Mouse (Mus musculus): Measurements from ENCODE around the gene Cir1. TPM values are rescaled to one million over a fixed set of nuclear protein-coding genes. Genes with fewer than 3 reads are reported as not detected.
A peak's percentile ranks its signal among the peaks of the same experiment; 100 is the strongest.

The Cir1 gene
- total and polyA plus RNA-seq, 2 experiments from 2014 or later: 3.3 to 25.2 TPM

DNA sequence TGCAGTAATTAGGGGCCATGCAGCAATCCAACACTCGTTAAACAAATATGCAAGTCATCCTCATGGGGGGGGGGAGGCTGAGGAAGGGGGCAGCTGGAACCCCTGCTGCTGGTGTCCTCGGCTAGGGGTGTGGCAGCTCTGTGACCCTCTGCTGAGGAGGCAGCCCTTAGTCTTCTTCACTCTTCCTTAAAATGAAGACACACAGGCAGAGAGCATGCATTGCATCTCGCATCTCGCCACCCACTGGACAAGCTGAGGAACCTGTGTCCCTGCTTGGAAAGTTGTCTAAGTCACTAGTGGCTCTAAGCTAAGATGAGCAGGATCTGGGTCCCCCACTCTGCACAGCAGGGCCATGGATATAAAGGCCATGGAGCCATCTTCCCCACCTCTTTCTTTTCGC, 46.5 kb downstream of the Cir1 start:
- WGBS: 10% methylated on average over 5 of the region's 5 CpGs
- TF ChIP-seq CTCF (IDR thresholded peaks at IDR 0.05; ENCODE audit: low read depth): peak; percentile 53
- ATAC-seq (no peak), DNase-seq (ENCODE audit: low spot score) (peak; percentile 38)
- H3K4me3 ChIP-seq (ENCODE audit: low read length): no peak overlapping the region
- no peak overlapping the region for H3K27ac ChIP-seq
- H3K4me1 ChIP-seq (ENCODE audit: insufficient read depth, low read length): peaks cover 10% of the 10 kb centered on the region; the same call in 1 of the 2 replicates
- H3K27me3 ChIP-seq (ENCODE audit: insufficient read depth, low read length): peaks cover 69% of the 10 kb centered on the region
- H3K9me3 ChIP-seq (ENCODE audit: low read length): 0 out of 2 replicates have a peak, but pooled peaks cover 2% of the 10 kb centered on the region
- no peak overlapping the region for H3K9ac ChIP-seq (replicated peaks; ENCODE audit: low read length)
- H3K4me2 ChIP-seq (ENCODE audit: low read depth, low read length): no peak overlapping the region
- H3K36me3 ChIP-seq (ENCODE audit: insufficient read depth, low read length): no peaks in the 10 kb centered on the region

GRCm38 (mm10) chr2:73264611-73265195, 47.8 kb downstream of the Cir1 start:
- Histone ChIP-seq H3K4me1 (ENCODE audit: insufficient read depth, low read length) (peaks cover 10% of the 10 kb centered on the region; the same call in 1 of the 2 replicates), H3K4me3 (ENCODE audit: low read length) (peak overlapping the region; percentile 34; the same call in 1 of the 2 replicates), H3K27me3 (ENCODE audit: insufficient read depth, low read length) (peaks cover 61% of the 10 kb centered on the region), H3K9me3 (ENCODE audit: low read length) (0 out of 2 replicates have a peak, but pooled peaks cover 2% of the 10 kb centered on the region), H3K4me2 (ENCODE audit: low read depth, low read length) (peak overlapping the region; percentile 60), H3K27ac (no peak overlapping the region), H3K36me3 (ENCODE audit: insufficient read depth, low read length) (no peaks in the 10 kb centered on the region), H3K9ac (replicated peaks; ENCODE audit: low read length) (no peak overlapping the region)
- DNase-seq (ENCODE audit: low spot score) (peak; percentile 8), ATAC-seq (0 out of 2 replicates have a peak, but pooled peaks have one; percentile 12)
- WGBS: 5% methylated on average over 11 of the region's 11 CpGs
- TF ChIP-seq CTCF (IDR thresholded peaks at IDR 0.05; ENCODE audit: low read depth): no peak

DNA sequence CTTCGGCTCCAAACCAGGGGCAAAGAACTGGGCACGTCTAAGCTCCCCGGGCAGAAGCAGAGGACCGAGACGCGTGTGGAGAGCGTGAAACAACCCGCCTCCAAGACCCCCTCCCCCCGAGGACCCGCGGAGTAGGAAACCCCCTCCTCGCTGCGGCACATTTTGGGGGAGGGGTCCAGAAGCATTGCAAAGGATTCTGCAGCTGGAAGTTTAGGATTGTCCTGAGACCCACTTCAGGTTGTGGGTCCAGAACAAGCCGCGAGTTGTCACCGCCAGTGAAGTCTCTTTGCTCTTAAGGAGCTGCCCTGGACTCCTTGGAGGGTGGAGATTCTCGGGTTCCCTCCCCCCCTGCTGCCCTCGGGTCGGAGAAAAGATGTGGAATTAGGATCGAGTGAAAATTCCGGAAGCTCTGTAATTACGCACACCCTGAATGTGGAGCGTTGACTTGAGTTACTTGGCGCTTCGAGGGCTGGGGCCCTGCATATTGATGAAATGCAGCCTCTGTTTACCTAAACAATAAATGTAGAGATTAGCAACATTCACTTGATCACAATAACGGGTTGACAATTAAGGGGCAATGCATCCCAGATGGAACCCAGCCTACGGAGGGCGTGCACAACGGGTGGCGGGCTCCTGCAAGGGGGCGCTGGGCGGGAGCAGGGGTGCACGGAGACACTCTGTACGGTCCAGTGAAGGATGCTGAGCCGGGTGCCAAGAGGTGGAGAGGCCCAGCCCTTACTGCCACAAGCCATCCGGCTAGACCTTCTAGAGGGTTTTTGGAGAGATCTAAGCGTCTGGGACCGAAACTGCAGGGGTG, 48.5 kb downstream of the Cir1 start:
- 0 out of 2 replicates have a peak, but pooled peaks cover 2% of the 10 kb centered on the region for H3K9me3 ChIP-seq (ENCODE audit: low read length)
- H3K4me2 ChIP-seq (ENCODE audit: low read depth, low read length): peak overlapping the region; percentile 60
- H3K4me1 ChIP-seq (ENCODE audit: insufficient read depth, low read length): peaks cover 10% of the 10 kb centered on the region; the same call in 1 of the 2 replicates
- peak overlapping the region; percentile 34 for H3K4me3 ChIP-seq (ENCODE audit: low read length)
- 2% methylated on average over 38 of the region's 38 CpGs for WGBS
- no peak overlapping the region for H3K9ac ChIP-seq (replicated peaks; ENCODE audit: low read length)
- H3K27ac ChIP-seq: no peak overlapping the region
- H3K27me3 ChIP-seq (ENCODE audit: insufficient read depth, low read length): peaks cover 58% of the 10 kb centered on the region
- H3K36me3 ChIP-seq (ENCODE audit: insufficient read depth, low read length): no peaks in the 10 kb centered on the region
- 0 out of 2 replicates have a peak, but pooled peaks have one; percentile 5 for ATAC-seq
- DNase-seq (ENCODE audit: low spot score): peak; percentile 13
- TF ChIP-seq CTCF (IDR thresholded peaks at IDR 0.05; ENCODE audit: low read depth): no peak

- H3K27me3 ChIP-seq (ENCODE audit: insufficient read depth, low read length): peaks cover 54% of the 10 kb centered on the region
- peak; percentile 8 for DNase-seq (ENCODE audit: low spot score)
These were observed 49.2 kb downstream of the Cir1 start for GRCm38 (mm10) chr2:73263172-73263765.

DNA sequence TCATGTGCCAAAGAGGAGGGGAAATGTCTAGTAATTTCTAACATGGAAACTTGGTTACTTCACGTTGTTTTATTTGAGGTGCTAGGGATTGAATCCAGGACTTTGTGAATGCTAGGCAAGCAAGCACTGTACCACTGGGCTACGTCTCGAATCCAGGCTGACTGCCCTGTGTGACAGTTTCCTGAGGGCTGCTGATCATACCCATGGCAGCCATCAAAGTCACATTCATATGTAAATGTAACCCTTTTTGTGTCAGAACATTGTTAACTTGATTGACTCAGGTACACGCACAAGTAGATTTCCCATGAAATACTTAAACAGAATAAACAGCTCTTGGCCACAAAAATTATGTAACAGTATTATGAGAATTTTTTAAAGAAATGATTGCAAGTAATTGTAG, 63.8 kb downstream of the Cir1 start:
- no peak overlapping the region for H3K9ac ChIP-seq (replicated peaks; ENCODE audit: low read length)
- no peaks in the 10 kb centered on the region for H3K4me1 ChIP-seq (ENCODE audit: insufficient read depth, low read length)
- no peak overlapping the region for H3K4me2 ChIP-seq (ENCODE audit: low read depth, low read length)
- no peak for ATAC-seq
- DNase-seq (ENCODE audit: low spot score): no peak
- no peak overlapping the region for H3K4me3 ChIP-seq (ENCODE audit: low read length)
- H3K27ac ChIP-seq: no peak overlapping the region
- H3K27me3 ChIP-seq (ENCODE audit: insufficient read depth, low read length): no peaks in the 10 kb centered on the region
- H3K36me3 ChIP-seq (ENCODE audit: insufficient read depth, low read length): no peaks in the 10 kb centered on the region
- H3K9me3 ChIP-seq (ENCODE audit: low read length): no peaks in the 10 kb centered on the region
- WGBS: 45% methylated on average over 4 of the region's 4 CpGs
- TF ChIP-seq CTCF (IDR thresholded peaks at IDR 0.05; ENCODE audit: low read depth): no peak

More at GRCm38 (mm10) chr2:73263172-73263765, 49.2 kb downstream of the Cir1 start:
- Histone ChIP-seq H3K4me2 (ENCODE audit: low read depth, low read length) (peak overlapping the region; percentile 60), H3K27ac (no peak overlapping the region), H3K4me3 (ENCODE audit: low read length) (peak overlapping the region; percentile 34), H3K36me3 (ENCODE audit: insufficient read depth, low read length) (no peaks in the 10 kb centered on the region), H3K9ac (replicated peaks; ENCODE audit: low read length) (no peak overlapping the region), H3K4me1 (ENCODE audit: insufficient read depth, low read length) (peaks cover 10% of the 10 kb centered on the region; the same call in 1 of the 2 replicates), H3K9me3 (ENCODE audit: low read length) (0 out of 2 replicates have a peak, but pooled peaks cover 2% of the 10 kb centered on the region)
- 9% methylated on average over 16 of the region's 16 CpGs for WGBS
- TF ChIP-seq CTCF (IDR thresholded peaks at IDR 0.05; ENCODE audit: low read depth): no peak
- no peak for ATAC-seq

- 85% methylated on average over 4 of the region's 4 CpGs for WGBS
- no peaks in the 10 kb centered on the region for H3K4me1 ChIP-seq (ENCODE audit: insufficient read depth, low read length)
- H3K9ac ChIP-seq (replicated peaks; ENCODE audit: low read length): no peak overlapping the region
- DNase-seq (ENCODE audit: low spot score) (no peak), ATAC-seq (no peak)
- H3K9me3 ChIP-seq (ENCODE audit: low read length): no peaks in the 10 kb centered on the region
- H3K4me3 ChIP-seq (ENCODE audit: low read length): no peak overlapping the region
- H3K27ac ChIP-seq: no peak overlapping the region
- no peak overlapping the region for H3K4me2 ChIP-seq (ENCODE audit: low read depth, low read length)
- H3K27me3 ChIP-seq (ENCODE audit: insufficient read depth, low read length): no peaks in the 10 kb centered on the region
- no peak for TF ChIP-seq CTCF (IDR thresholded peaks at IDR 0.05; ENCODE audit: low read depth)
- H3K36me3 ChIP-seq (ENCODE audit: insufficient read depth, low read length): no peaks in the 10 kb centered on the region
These were observed 71.2 kb downstream of the Cir1 start for GRCm38 (mm10) chr2:73241299-73241698.

Other genes with a start within 250 kb of the Cir1 start
- gene Ola1, start 93.8 kb downstream of the Cir1 start, total RNA-seq (2014; rRNA removed): 39.7 and 49.9 TPM in 2 replicates
- 102 and 105 TPM in 2 replicates for gene Ola1, start 93.8 kb downstream of the Cir1 start, polyA plus RNA-seq (2015; fragmentation: Nextera tagmentation; extraction: Ambion mirVana)
- gene Sp9, start 40.8 kb downstream of the Cir1 start, total RNA-seq (2014; rRNA removed): 1.7 and 3.8 TPM in 2 replicates
- gene Sp9, start 40.8 kb downstream of the Cir1 start, polyA plus RNA-seq (2015; fragmentation: Nextera tagmentation; extraction: Ambion mirVana): 0.49 and 0.63 TPM in 2 replicates
- gene Scrn3, start 100 bp downstream of the Cir1 start, total RNA-seq (2014; rRNA removed): 2.9 and 3.1 TPM in 2 replicates
- 6.2 and 7.1 TPM in 2 replicates for gene Scrn3, start 100 bp downstream of the Cir1 start, polyA plus RNA-seq (2015; fragmentation: Nextera tagmentation; extraction: Ambion mirVana)
- 15.2 and 18.8 TPM in 2 replicates for gene Gpr155, start 73.9 kb upstream of the Cir1 start, total RNA-seq (2014; rRNA removed)
- 11.3 and 12.0 TPM in 2 replicates for gene Gpr155, start 73.9 kb upstream of the Cir1 start, polyA plus RNA-seq (2015; fragmentation: Nextera tagmentation; extraction: Ambion mirVana)
- gene Wipf1, start 217.0 kb upstream of the Cir1 start, total RNA-seq (2014; rRNA removed): 2.4 and 3.0 TPM in 2 replicates
- gene Wipf1, start 217.0 kb upstream of the Cir1 start, polyA plus RNA-seq (2015; fragmentation: Nextera tagmentation; extraction: Ambion mirVana): 2.6 TPM in 2 replicates

All from hindbrain, postnatal 0 days (tissue).